Mouse (Mus musculus): ENCODE results near the gene Bicra. TPM values are rescaled to one million over a fixed set of nuclear protein-coding genes. Genes with fewer than 3 reads are reported as not detected.
A peak's percentile ranks its signal among the peaks of the same experiment; 100 is the strongest.

Bicra gene
- polyA plus RNA-seq, 2 experiments = 0.83 to 1.8 TPM

DNA sequence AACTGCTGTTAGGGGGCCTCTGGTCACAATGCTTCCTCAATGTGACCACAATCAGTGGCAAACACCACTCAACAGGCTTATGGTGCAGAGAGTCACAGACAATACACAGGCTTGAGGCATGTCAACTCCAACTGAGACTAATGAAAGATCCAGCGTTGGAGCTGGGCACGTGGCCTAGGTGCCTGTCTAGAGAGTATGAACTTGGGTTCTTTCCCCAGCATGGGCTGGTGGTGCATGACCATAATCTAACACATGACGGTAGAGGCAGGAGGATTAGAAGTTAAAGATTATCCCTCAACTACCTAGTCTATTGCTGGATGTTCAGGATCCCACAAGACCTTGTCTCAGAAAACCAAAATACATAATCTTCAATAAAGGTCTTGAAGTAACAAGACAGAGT lies 56.0 kb downstream of the Bicra start:
- Histone ChIP-seq H3K27me3 (ENCODE audit: control insufficient read depth, insufficient read depth, low read length) (no peaks in the 10 kb centered on the region), H3K4me1 (replicated peaks; ENCODE audit: control insufficient read depth in 2 of 2, insufficient read depth in 2 of 2, low read length in 1 of 2) (0 out of 4 replicates have a peak, but pooled peaks cover 0 to 3% of the 10 kb centered on the region in 2 experiments), H3K9ac (replicated peaks) (no peak overlapping the region), H3K36me3 (replicated peaks; ENCODE audit: control insufficient read depth, insufficient read depth, low read depth) (peaks cover 7% of the 10 kb centered on the region), H3K4me2 (ENCODE audit: low read depth) (no peak overlapping the region), H3K9me3 (ENCODE audit: control insufficient read depth, low read length) (no peaks in the 10 kb centered on the region), H3K4me3 (ENCODE audit: insufficient read depth in 1 of 2, low read depth in 2 of 2, low read length in 2 of 2) (no peak overlapping the region), H3K27ac (no peak overlapping the region)
- 45% methylated on average over 3 of the region's 3 CpGs for WGBS (ENCODE audit: insufficient replicate concordance)
- ATAC-seq (ENCODE audit: insufficient read depth) = no peak
- DNase-seq (ENCODE audit: low read depth in 3 of 3, low spot score in 3 of 3) = no peak
- no peak for TF ChIP-seq CTCF (IDR thresholded peaks at IDR 0.05; ENCODE audit: low read depth)
- TF ChIP-seq EP300 (IDR thresholded peaks at IDR 0.05; ENCODE audit: low read depth) = no peak

DNA sequence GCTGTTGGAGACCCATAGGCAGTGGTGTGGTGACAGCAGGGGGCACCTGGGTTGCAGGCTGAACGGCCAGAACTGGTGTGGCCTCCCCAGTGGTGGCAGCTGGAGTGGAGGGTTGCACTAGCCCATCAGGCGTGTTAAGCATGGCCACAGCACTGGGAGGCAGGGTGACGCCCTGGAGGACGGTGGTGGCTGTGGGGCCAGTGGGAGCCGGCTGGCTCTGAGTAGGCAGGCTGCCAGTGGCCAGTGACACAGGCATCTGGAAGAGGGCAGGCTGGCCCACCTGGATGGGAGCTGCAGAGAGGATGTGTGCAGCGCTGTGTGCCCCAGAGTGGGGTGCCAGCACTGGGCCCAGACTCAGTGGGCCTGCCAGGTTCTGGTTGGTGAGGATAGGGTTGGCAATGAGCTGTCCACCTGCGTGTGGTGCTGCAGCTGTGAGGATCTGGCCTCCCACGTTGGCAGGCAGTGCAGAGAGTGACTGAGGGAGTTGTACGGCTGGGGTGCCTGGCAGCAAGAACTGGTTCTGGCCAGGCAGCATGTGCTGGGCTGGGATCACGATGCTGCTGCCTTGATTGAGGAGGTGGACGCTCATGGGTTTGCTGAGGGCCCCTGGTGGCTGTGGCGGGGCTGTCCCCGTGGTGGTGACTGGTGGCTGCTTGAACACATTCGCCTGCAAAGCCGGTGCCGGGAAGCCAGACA lies 59.9 kb downstream of the Bicra start:
- no peak overlapping the region for H3K4me3 ChIP-seq (ENCODE audit: insufficient read depth in 1 of 2, low read depth in 2 of 2, low read length in 2 of 2)
- 82% methylated on average over 16 of the region's 16 CpGs for WGBS (ENCODE audit: insufficient replicate concordance)
- no peak for DNase-seq (ENCODE audit: low read depth in 3 of 3, low spot score in 3 of 3)
- peaks cover 0 to 1% of the 10 kb centered on the region in 2 experiments; a peak in 2 of 4 replicates for H3K4me1 ChIP-seq (replicated peaks; ENCODE audit: control insufficient read depth in 2 of 2, insufficient read depth in 2 of 2, low read length in 1 of 2)
- no peaks in the 10 kb centered on the region for H3K9me3 ChIP-seq (ENCODE audit: control insufficient read depth, low read length)
- no peaks in the 10 kb centered on the region for H3K27me3 ChIP-seq (ENCODE audit: control insufficient read depth, insufficient read depth, low read length)
- no peak overlapping the region for H3K4me2 ChIP-seq (ENCODE audit: low read depth)
- H3K9ac ChIP-seq (replicated peaks) = no peak overlapping the region
- TF ChIP-seq CTCF (IDR thresholded peaks at IDR 0.05; ENCODE audit: low read depth) (0 out of 2 replicates have a peak, but pooled peaks have one; percentile 7), EP300 (IDR thresholded peaks at IDR 0.05; ENCODE audit: low read depth) (no peak)
- ATAC-seq (ENCODE audit: insufficient read depth) = no peak
- H3K36me3 ChIP-seq (replicated peaks; ENCODE audit: control insufficient read depth, insufficient read depth, low read depth) = peaks cover 7% of the 10 kb centered on the region; the same call in 1 of the 2 replicates
- H3K27ac ChIP-seq = no peak overlapping the region

DNA sequence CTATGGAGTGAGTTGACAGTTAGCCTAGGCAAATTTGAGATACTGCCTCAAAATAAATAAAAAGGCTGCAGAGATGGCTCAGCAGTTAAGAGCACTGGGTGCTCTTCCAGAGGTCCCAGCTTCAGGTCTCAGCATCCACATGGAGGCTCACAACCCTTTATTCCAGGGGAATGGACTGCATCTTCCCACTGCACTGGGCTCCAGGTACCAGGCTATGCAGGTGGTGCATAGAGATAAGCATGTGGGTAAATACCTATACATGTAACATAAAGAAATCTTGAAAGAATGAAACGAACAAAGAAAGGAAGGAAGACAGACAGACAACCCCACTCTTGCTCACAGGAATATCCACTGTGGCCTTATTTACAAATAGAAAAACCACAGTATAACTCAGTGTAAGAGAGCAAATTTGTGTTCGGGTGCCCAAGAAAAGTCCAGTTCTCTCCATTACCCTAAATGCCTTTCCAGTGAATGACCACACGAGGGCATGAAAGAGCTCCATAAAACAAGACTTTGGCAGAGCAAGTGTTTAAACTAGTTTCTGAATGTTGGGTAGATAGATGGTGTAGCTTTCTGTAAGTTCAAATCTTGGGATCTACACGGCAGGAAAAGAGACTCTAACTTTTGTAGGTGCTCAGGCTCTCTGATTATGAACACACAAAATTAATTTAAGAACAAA lies 64.9 kb downstream of the Bicra start:
- no peak; the same call in 1 of the 2 replicates for ATAC-seq (ENCODE audit: insufficient read depth)
- H3K4me3 ChIP-seq (ENCODE audit: insufficient read depth in 1 of 2, low read depth in 2 of 2, low read length in 2 of 2) = no peak overlapping the region
- peaks cover 0 to 3% of the 10 kb centered on the region in 2 experiments; a peak in 2 of 4 replicates for H3K4me1 ChIP-seq (replicated peaks; ENCODE audit: control insufficient read depth in 2 of 2, insufficient read depth in 2 of 2, low read length in 1 of 2)
- 12% methylated on average over 4 of the region's 4 CpGs for WGBS (ENCODE audit: insufficient replicate concordance)
- no peak overlapping the region for H3K9ac ChIP-seq (replicated peaks)
- peak in 2 of 3 experiments; percentile 28 to 50 for DNase-seq (ENCODE audit: low read depth in 3 of 3, low spot score in 3 of 3)
- no peaks in the 10 kb centered on the region for H3K36me3 ChIP-seq (replicated peaks; ENCODE audit: control insufficient read depth, insufficient read depth, low read depth)
- H3K27me3 ChIP-seq (ENCODE audit: control insufficient read depth, insufficient read depth, low read length) = no peaks in the 10 kb centered on the region
- H3K9me3 ChIP-seq (ENCODE audit: control insufficient read depth, low read length) = no peaks in the 10 kb centered on the region
- H3K4me2 ChIP-seq (ENCODE audit: low read depth) = no peak overlapping the region
- H3K27ac ChIP-seq = no peak overlapping the region
- 0 out of 2 replicates have a peak, but pooled peaks have one; percentile 21 for TF ChIP-seq EP300 (IDR thresholded peaks at IDR 0.05; ENCODE audit: low read depth)
- peak; percentile 73 for TF ChIP-seq CTCF (IDR thresholded peaks at IDR 0.05; ENCODE audit: low read depth)

DNA sequence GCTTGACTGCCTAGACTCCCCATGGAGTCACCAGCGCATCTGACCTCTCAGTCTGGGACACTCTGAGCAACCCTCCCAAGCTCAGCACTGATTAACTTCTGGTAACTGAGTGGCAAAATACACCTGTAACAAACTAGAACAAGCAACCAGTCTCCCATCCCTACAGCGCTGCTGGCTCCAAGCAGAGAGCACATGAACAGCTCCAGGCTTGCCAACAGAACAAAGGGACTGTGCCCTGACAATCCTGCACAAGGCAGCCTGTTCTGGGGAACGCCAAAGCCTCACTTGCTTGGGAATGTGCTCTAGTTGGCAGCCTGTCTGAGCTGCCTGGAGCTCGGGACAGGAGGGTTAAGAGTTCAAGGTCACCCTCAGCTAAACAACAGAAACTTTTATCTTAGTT lies 66.2 kb downstream of the Bicra start:
- Histone ChIP-seq H3K36me3 (replicated peaks; ENCODE audit: control insufficient read depth, insufficient read depth, low read depth) (no peaks in the 10 kb centered on the region), H3K4me2 (ENCODE audit: low read depth) (no peak overlapping the region), H3K9me3 (ENCODE audit: control insufficient read depth, low read length) (no peaks in the 10 kb centered on the region), H3K27ac (no peak overlapping the region), H3K9ac (replicated peaks) (no peak overlapping the region), H3K4me3 (ENCODE audit: insufficient read depth in 1 of 2, low read depth in 2 of 2, low read length in 2 of 2) (no peak overlapping the region), H3K4me1 (replicated peaks; ENCODE audit: control insufficient read depth in 2 of 2, insufficient read depth in 2 of 2, low read length in 1 of 2) (peaks cover 0 to 3% of the 10 kb centered on the region in 2 experiments; a peak in 2 of 4 replicates), H3K27me3 (ENCODE audit: control insufficient read depth, insufficient read depth, low read length) (no peaks in the 10 kb centered on the region)
- TF ChIP-seq CTCF (IDR thresholded peaks at IDR 0.05; ENCODE audit: low read depth) = no peak
- TF ChIP-seq EP300 (IDR thresholded peaks at IDR 0.05; ENCODE audit: low read depth) = no peak
- no peak for DNase-seq (ENCODE audit: low read depth in 3 of 3, low spot score in 3 of 3)
- WGBS (ENCODE audit: insufficient replicate concordance) = 73% methylated on average over 4 of the region's 4 CpGs
- no peak for ATAC-seq (ENCODE audit: insufficient read depth)

DNA sequence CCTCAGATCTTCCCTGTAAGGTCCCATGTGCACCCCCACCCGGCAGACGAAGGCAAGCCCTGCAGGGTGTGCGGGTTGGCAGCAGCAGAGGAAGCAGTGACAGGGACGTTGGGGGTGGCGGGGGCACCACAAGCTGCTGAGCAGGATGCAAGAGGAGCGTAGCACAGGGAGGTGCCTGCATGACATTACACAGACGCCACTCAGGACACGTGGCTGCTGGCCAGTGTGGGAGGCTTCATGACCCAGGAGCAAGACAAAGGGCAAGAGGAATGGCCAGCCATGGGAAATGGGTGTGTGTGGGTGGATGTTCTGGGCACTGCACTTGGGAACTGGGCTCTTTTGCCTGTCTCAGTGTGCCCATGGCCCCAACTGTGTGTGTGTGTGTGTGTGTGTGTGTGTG lies 67.5 kb downstream of the Bicra start:
- no peak overlapping the region for H3K27ac ChIP-seq
- H3K36me3 ChIP-seq (replicated peaks; ENCODE audit: control insufficient read depth, insufficient read depth, low read depth) = no peaks in the 10 kb centered on the region
- TF ChIP-seq EP300 (IDR thresholded peaks at IDR 0.05; ENCODE audit: low read depth) = no peak
- TF ChIP-seq CTCF (IDR thresholded peaks at IDR 0.05; ENCODE audit: low read depth) = no peak
- DNase-seq (ENCODE audit: low read depth in 3 of 3, low spot score in 3 of 3) (no peak), ATAC-seq (ENCODE audit: insufficient read depth) (no peak)
- peaks cover 0 to 3% of the 10 kb centered on the region in 2 experiments; a peak in 2 of 4 replicates for H3K4me1 ChIP-seq (replicated peaks; ENCODE audit: control insufficient read depth in 2 of 2, insufficient read depth in 2 of 2, low read length in 1 of 2)
- 80% methylated on average over 8 of the region's 8 CpGs for WGBS (ENCODE audit: insufficient replicate concordance)
- H3K27me3 ChIP-seq (ENCODE audit: control insufficient read depth, insufficient read depth, low read length) = no peaks in the 10 kb centered on the region
- no peak overlapping the region for H3K4me3 ChIP-seq (ENCODE audit: insufficient read depth in 1 of 2, low read depth in 2 of 2, low read length in 2 of 2)
- H3K9me3 ChIP-seq (ENCODE audit: control insufficient read depth, low read length) = no peaks in the 10 kb centered on the region
- H3K4me2 ChIP-seq (ENCODE audit: low read depth) = no peak overlapping the region
- no peak overlapping the region for H3K9ac ChIP-seq (replicated peaks)

All from liver, embryonic 14.5 days (tissue).